Mouse (Mus musculus) lung, adult 2 months (tissue): ENCODE data around the gene Eid3.

Source experiments
- CTCF ChIP-seq: fragments of 200-500 bp; IDR thresholded peaks from 2 replicates; pipeline ENCODE4 v1.5.1; 2011; ENCODE audit warnings: mild to moderate bottlenecking, low read length, control low read depth; ENCODE audit not compliant: insufficient read depth
- POLR2A ChIP-seq: fragments of 200-500 bp; IDR thresholded peaks from 2 replicates; pipeline ENCODE4 v1.6.1; 2011; ENCODE audit warnings: low read depth, mild to moderate bottlenecking, control low read depth, low read length, borderline replicate concordance; ENCODE audit errors: extremely low read depth

DNA sequence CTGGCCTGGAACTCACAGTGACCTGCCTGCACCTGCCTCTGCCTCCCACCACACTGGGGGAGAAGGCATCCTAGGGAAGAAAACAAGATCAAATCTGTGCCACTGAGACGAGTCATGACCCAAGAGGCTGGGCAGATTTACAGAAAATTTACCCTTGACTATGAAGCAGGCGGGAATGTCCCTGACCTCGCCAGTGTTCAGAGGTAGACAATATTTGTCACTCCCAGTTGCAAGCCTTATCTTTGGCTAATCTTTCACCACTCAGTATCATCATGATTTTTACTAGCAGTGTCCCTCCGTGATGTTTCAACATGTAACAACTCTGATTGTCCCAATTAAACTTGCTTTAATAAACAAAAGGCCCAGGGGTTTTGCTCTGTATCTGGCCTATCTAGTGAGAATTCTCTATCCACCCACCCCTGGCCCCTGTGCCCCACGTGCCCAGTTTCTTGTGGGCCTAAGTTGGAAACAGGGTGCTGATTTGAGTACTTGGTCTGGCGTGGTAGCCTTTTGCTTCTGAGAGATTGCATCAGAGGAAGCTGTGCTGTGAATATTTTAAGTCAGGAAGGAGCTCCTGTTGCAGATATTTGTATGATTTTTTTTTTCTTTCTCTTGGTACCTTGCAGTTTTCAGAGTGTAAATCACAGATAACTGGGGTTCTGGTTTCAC lies 2.1 kb downstream of the Eid3 start:
- TF ChIP-seq POLR2A (no peak), CTCF (no peak)
